8 mouse cellular contexts compared by ENCODE assay signal in genomic region chr6:117173876-117174275, GRCm38 (mm10). TPM values are rescaled to one million over a fixed set of nuclear protein-coding genes. Genes with fewer than 3 reads are reported as not detected.
DNase-seq lines count a peak whose midpoint lies in the region; ATAC-seq lines count a peak whose summit lies in the region.

No protein-coding gene starts in this region.

- H3K4me2 ChIP-seq in forebrain, embryonic 14.5 days (ENCODE audit: low read length) = no peak overlapping the region
- no peak overlapping the region for H3K4me2 ChIP-seq in lung, embryonic 16.5 days (ENCODE audit: low read depth, low read length)

- peak; percentile 53 for DNase-seq in MN1 (ENCODE audit: low spot score)
- peak; percentile 4 for DNase-seq in c-Kit-positive CD71-positive TER-119-positive erythroid progenitor cells, embryonic 14.5 days (ENCODE audit: low spot score)
- DNase-seq in forebrain, embryonic 14.5 days (ENCODE audit: low spot score) = peak; percentile 77
- DNase-seq in heart, postnatal 10 days = peak; percentile 86 to 92
- DNase-seq in layer of hippocampus, adult 11-12 months (ENCODE audit: low spot score) = peak; percentile 82
- DNase-seq in right cerebral cortex, adult 2 months (ENCODE audit: low spot score in 2 of 2) = peak; percentile 81 to 85

- no peaks in the 10 kb centered on the region for H3K36me3 ChIP-seq in forebrain, embryonic 14.5 days (ENCODE audit: control insufficient read depth, insufficient read depth, low read length)
- H3K36me3 ChIP-seq in lung, embryonic 16.5 days (ENCODE audit: control insufficient read depth, insufficient read depth, low read length) = no peaks in the 10 kb centered on the region

- H3K4me1 ChIP-seq in forebrain, embryonic 14.5 days (ENCODE audit: control insufficient read depth, insufficient read depth, low read length) = peaks cover 5% of the 10 kb centered on the region; the same call in 1 of the 2 replicates
- H3K4me1 ChIP-seq in lung, embryonic 16.5 days (replicated peaks; ENCODE audit: control insufficient read depth, insufficient read depth, low read length) = peaks cover 8% of the 10 kb centered on the region; the same call in 1 of the 2 replicates

- H3K4me3 ChIP-seq in forebrain, embryonic 14.5 days (ENCODE audit: low read depth, low read length) = no peak overlapping the region
- H3K4me3 ChIP-seq in lung, embryonic 16.5 days (ENCODE audit: low read length) = no peak overlapping the region

- peaks cover 33% of the 10 kb centered on the region for H3K27me3 ChIP-seq in forebrain, embryonic 14.5 days (replicated peaks; ENCODE audit: control insufficient read depth, insufficient read depth, low read length)
- H3K27me3 ChIP-seq in lung, embryonic 16.5 days (ENCODE audit: control insufficient read depth, insufficient read depth, low read depth, low read length) = peaks cover 13% of the 10 kb centered on the region

- H3K9ac ChIP-seq in forebrain, embryonic 14.5 days (ENCODE audit: low read length) = peak overlapping the region; percentile 8
- H3K9ac ChIP-seq in lung, embryonic 16.5 days (ENCODE audit: low read length) = no peak overlapping the region

- 13% methylated on average over 11 of the region's 11 CpGs for WGBS in forebrain, embryonic 14.5 days
- 13% methylated on average over 11 of the region's 11 CpGs for WGBS in lung, embryonic 16.5 days

- peak; percentile 54 for ATAC-seq in forebrain, embryonic 14.5 days
- ATAC-seq in lung, embryonic 16.5 days (ENCODE audit: low read depth) = peak; percentile 76; the same call in 1 of the 2 replicates
- ATAC-seq in erythroblast, adult 5-6 weeks (replicated peaks; ENCODE audit: low FRiP score, poor library complexity, severe bottlenecking) = no peak

- intact Hi-C loops in heart, postnatal 10 days (cut with DNase I) = loop anchor here (1.0 to 10.0 kb wide), 6 partner anchors 155 to 503 kb away; no protein-coding TSS in a partner anchor

- H3K9me3 ChIP-seq in forebrain, embryonic 14.5 days (replicated peaks; ENCODE audit: control insufficient read depth, low read length) = no peaks in the 10 kb centered on the region
- no peaks in the 10 kb centered on the region for H3K9me3 ChIP-seq in lung, embryonic 16.5 days (ENCODE audit: control insufficient read depth, low read length)

- no peak overlapping the region for H3K27ac ChIP-seq in forebrain, embryonic 14.5 days (ENCODE audit: low read depth, low read length)
- H3K27ac ChIP-seq in lung, embryonic 16.5 days (ENCODE audit: low read length) = no peak overlapping the region

RNA-seq across cellular contexts. Expression of gene Cxcl12, which starts 5.5 kb away (rescaled TPM):
- 78.3 and 91.4 TPM in 2 replicates for polyA plus RNA-seq in forebrain, embryonic 14.5 days (2014; fragmentation: Nextera tagmentation; extraction: Ambion mirVana)
- total RNA-seq in heart, postnatal 10 days (2021) = 100 to 1,000 TPM; 147 to 151 TPM
- polyA plus RNA-seq in lung, embryonic 16.5 days (2015; fragmentation: Nextera tagmentation; extraction: Ambion mirVana) = 106 and 113 TPM in 2 replicates
- 8.6 and 9.8 TPM in 2 replicates for total RNA-seq in erythroblast, adult 5-6 weeks (2015; ENCODE audit: low replicate concordance)
- total RNA-seq in erythroblast, adult 5-6 weeks (2017; ENCODE audit: low replicate concordance) = 7.2 and 8.3 TPM in 2 replicates

Comparison
In these comparisons a context has a peak if more than half of its experiments do, and no peak if none do; other contexts are left out.
1. DNase-seq: peak in every context shown above with its lines; median percentile 89 in heart, postnatal 10 days; 83 in right cerebral cortex, adult 2 months; 82 in layer of hippocampus, adult 11-12 months; 77 in forebrain, embryonic 14.5 days; 53 in MN1; 4 in c-Kit-positive CD71-positive TER-119-positive erythroid progenitor cells, embryonic 14.5 days.
2. RNA of gene Cxcl12, which starts 5.5 kb away (total RNA-seq): 147 to 151 TPM in heart, postnatal 10 days; 7.2 to 9.8 TPM in erythroblast, adult 5-6 weeks; every median in the first group is over 10 times any median in the second.